Mouse (Mus musculus) midbrain, embryonic 11.5 days (tissue): Measurements from ENCODE around the gene Ngrn. TPM values are rescaled to one million over a fixed set of nuclear protein-coding genes. Genes with fewer than 3 reads are reported as not detected.

Source experiments
- ATAC-seq: fragments of 200-750 bp; cut with Nextera tagmentation; 2 replicates; pipeline ENCODE4 v1.8.0; 2017; ENCODE audit warnings: moderate TSS enrichment, moderate library complexity; ENCODE audit not compliant: low FRiP score
- DNase-seq: peaks from one replicate; pipeline ENCODE4 v3.0.0; 2015; ENCODE audit warnings: low spot score; ENCODE audit errors: missing footprints
- H3K27ac ChIP-seq: fragments of 300-500 bp; sonication (generic); 2 replicates; pipeline ENCODE4 v1.5.1; 2014; ENCODE audit warnings: low read depth, low read length
- H3K27me3 ChIP-seq: fragments of 300-500 bp; sonication (generic); 2 replicates; pipeline ENCODE4 v1.6.1; 2014; ENCODE audit warnings: mild to moderate bottlenecking, low read length, moderate library complexity, mixed read lengths; ENCODE audit not compliant: control insufficient read depth, insufficient read depth
- H3K36me3 ChIP-seq: fragments of 300-500 bp; sonication (generic); 2 replicates; pipeline ENCODE4 v1.6.1; 2014; ENCODE audit warnings: mild to moderate bottlenecking, low read length, moderate library complexity, mixed read lengths; ENCODE audit not compliant: control insufficient read depth, insufficient read depth
- H3K4me1 ChIP-seq: fragments of 300-500 bp; sonication (generic); 2 replicates; pipeline ENCODE4 v1.6.1; 2014; ENCODE audit warnings: low read length; ENCODE audit not compliant: control insufficient read depth, insufficient read depth
- H3K4me2 ChIP-seq: fragments of 300-500 bp; sonication (generic); 2 replicates; pipeline ENCODE4 v1.6.1; 2014; ENCODE audit warnings: mild to moderate bottlenecking, moderate library complexity
- H3K4me3 ChIP-seq: fragments of 300-500 bp; sonication (generic); 2 replicates; pipeline ENCODE4 v1.5.1; 2014; ENCODE audit warnings: low read depth, low read length
- H3K9ac ChIP-seq: fragments of 300-500 bp; sonication (generic); 2 replicates; pipeline ENCODE4 v1.6.1; 2014; ENCODE audit warnings: low read length
- H3K9me3 ChIP-seq: fragments of 300-500 bp; sonication (generic); 2 replicates; pipeline ENCODE4 v1.6.1; 2016; ENCODE audit warnings: low read length; ENCODE audit not compliant: control insufficient read depth
- WGBS: fragments of 180-500 bp; shearing (Covaris S2); extraction: QIAGEN DNeasy Blood & Tissue Kit; methylation state at CpG from one replicate; pipeline ENCODE4 v1.1.7; 2014; 5-methylcytosine and 5-hydroxymethylcytosine counted together
- polyA plus RNA-seq: library from polyadenylated mRNA; unstranded; fragments of >200 nt; fragmentation: Nextera tagmentation; extraction: Ambion mirVana; gene quantifications from 2 replicates; pipeline ENCODE4 v1.2.1, GENCODE M21; 2014

The Ngrn gene
- 53.1 and 53.2 TPM in 2 replicates for polyA plus RNA-seq

DNA sequence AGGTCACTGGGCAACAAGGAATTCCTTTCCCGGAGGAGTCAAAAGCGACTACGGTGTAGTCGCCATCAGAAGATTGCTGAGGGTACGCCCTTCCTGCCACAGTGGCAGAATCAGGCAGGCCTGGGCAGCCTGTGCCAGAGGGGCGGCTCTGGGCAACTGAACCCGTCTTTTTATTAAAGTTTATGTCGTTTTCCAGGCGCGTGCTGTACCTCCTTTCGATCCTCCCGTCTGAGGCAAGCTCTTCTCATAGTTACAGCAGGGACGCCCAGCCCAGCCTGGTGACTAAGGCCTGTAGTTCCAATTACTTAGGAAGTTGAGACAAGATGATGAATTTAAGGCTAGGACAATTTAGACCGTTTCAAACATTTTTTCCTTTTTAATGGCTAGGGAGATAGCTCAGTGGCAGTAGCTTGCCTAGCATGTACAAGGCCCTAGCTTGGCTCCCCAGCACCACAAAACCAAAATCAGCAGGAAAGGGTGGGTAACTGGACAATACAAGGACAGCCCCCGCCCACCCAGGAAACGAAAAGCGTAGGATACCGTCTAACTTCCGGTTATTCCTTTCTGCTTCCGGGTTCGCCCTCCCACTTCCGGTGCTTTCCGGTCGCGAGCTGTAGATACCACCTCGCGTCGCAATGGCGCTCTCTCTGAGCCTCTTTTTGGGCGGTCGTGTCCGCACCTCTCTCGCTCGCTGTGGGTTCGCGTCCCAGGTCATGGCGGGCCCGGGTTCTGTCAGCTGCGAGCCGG is at the start of gene Ngrn:
TSS of gene Ngrn (plus strand) at position 591 of the 747 bp plus-strand sequence.
- 26% methylated on average over 40 of the region's 40 CpGs for WGBS

DNA sequence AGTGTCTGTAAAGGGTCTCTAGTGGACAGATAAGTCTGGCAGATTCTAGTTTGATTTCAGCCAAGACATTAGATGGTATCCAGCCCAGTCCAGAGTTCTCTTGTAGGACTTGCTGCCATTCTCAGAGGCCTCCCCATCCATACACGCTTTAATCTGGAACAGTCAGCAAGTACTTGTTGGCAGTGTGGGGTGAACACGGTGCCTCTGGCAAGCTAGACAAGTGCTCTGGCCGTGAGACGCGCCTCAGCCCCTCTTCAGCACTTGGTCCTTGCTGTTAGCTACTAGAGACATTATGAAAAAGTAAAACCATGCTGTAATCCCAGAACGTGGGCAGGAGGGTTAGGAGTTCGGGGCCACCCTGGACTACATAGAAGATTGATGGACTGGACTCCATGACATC is 47.4 kb upstream of the Ngrn start:
- peaks cover 3% of the 10 kb centered on the region; the same call in 1 of the 2 replicates for H3K36me3 ChIP-seq
- no peak overlapping the region for H3K4me3 ChIP-seq
- ATAC-seq (no peak), DNase-seq (no peak)
- H3K4me2 ChIP-seq: no peak overlapping the region
- H3K4me1 ChIP-seq: no peaks in the 10 kb centered on the region
- 93% methylated on average over 7 of the region's 7 CpGs for WGBS
- H3K27me3 ChIP-seq: no peaks in the 10 kb centered on the region
- no peak overlapping the region for H3K27ac ChIP-seq
- no peaks in the 10 kb centered on the region for H3K9me3 ChIP-seq
- no peak overlapping the region for H3K9ac ChIP-seq

More for the DNA sequence above, at the start of gene Ngrn:
- ATAC-seq (peak; percentile 89), DNase-seq (peak; percentile 98)
- H3K27me3 ChIP-seq: no peaks in the 10 kb centered on the region
- H3K9me3 ChIP-seq: no peaks in the 10 kb centered on the region
- peak within 1 kb of the TSS; percentile 87 for H3K9ac ChIP-seq
- H3K4me3 ChIP-seq: peak within 1 kb of the TSS; percentile 89
- peaks cover 3% of the 10 kb centered on the region; the same call in 1 of the 2 replicates for H3K36me3 ChIP-seq
- H3K4me2 ChIP-seq: peak within 1 kb of the TSS; percentile 78
- H3K4me1 ChIP-seq: peaks cover 10% of the 10 kb centered on the region
- peak within 1 kb of the TSS; percentile 20; the same call in 1 of the 2 replicates for H3K27ac ChIP-seq

DNA sequence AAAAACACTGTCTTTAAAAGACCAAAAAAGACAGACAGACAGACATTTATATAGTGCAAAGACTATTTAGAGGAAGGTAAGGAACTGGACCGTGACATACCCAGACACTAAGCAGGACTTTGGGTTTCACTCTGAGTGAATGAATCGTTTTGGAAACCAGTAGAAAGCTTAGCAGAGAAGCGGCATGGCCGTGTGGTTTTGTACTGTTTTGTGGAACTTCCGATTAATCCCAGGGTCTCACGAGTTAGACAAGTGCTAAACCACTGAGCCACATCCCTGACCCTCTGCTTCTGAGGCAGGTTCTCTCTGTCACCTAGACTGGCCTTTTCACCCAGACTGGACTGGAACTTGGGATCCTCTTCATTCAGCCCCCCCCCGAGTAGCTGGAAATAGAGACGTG is 46.6 kb upstream of the Ngrn start:
- no peak overlapping the region for H3K9ac ChIP-seq
- no peak overlapping the region for H3K27ac ChIP-seq
- no peaks in the 10 kb centered on the region for H3K9me3 ChIP-seq
- no peak overlapping the region for H3K4me3 ChIP-seq
- no peaks in the 10 kb centered on the region for H3K27me3 ChIP-seq
- no peaks in the 10 kb centered on the region for H3K4me1 ChIP-seq
- WGBS: 71% methylated on average over 8 of the region's 8 CpGs
- no peak for DNase-seq
- peaks cover 8% of the 10 kb centered on the region for H3K36me3 ChIP-seq
- no peak for ATAC-seq
- H3K4me2 ChIP-seq: no peak overlapping the region

DNA sequence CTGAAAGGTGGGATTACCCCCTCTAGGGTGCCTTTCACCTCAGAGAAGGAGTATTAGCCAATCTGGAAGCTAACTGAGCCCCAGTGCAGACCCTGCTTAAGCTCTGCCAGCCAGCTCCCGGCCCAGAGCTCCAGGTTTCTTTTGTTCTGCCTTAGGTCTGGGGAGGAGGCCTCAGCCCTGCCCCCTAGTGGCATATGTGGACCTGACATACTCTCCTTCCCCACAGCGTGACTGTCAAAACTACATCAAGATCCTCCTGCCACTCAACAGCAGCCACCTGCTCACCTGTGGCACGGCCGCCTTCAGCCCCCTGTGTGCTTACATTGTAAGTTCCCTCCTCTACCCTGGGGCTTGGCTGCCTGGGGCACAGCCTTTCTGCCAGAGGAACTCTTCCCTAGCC is 45.6 kb upstream of the Ngrn start:
- Histone ChIP-seq H3K9ac (0 out of 2 replicates have a peak overlapping the region, but pooled peaks have one; percentile 10), H3K27me3 (no peaks in the 10 kb centered on the region), H3K4me3 (no peak overlapping the region), H3K9me3 (no peaks in the 10 kb centered on the region), H3K36me3 (peaks cover 15% of the 10 kb centered on the region), H3K4me1 (no peaks in the 10 kb centered on the region), H3K27ac (no peak overlapping the region), H3K4me2 (no peak overlapping the region)
- peak; percentile 97 for DNase-seq
- 14% methylated on average over 4 of the region's 4 CpGs for WGBS
- peak; percentile 79 for ATAC-seq

DNA sequence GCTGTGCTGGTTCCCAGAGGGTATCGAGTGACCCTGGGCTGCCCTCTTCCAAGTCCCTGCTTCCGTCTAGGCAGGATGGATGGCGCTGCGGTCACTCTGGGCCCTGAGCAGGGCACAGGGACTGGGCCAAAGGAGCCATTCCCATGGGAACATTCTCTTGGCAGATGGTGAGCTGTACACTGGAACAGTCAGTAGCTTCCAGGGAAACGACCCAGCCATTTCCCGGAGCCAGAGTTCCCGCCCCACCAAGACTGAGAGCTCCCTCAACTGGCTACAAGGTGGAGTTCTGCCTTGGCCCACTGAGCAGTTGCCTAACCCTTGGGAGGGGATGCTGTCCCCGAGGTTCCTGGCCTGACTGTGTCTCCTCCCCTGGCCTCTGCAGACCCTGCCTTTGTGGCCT is 44.4 kb upstream of the Ngrn start:
- DNase-seq (no peak), ATAC-seq (no peak)
- no peak overlapping the region for H3K9ac ChIP-seq
- 84% methylated on average over 8 of the region's 8 CpGs for WGBS
- no peak overlapping the region for H3K27ac ChIP-seq
- H3K4me2 ChIP-seq: no peak overlapping the region
- H3K36me3 ChIP-seq: peaks cover 17% of the 10 kb centered on the region
- no peaks in the 10 kb centered on the region for H3K9me3 ChIP-seq
- H3K27me3 ChIP-seq: no peaks in the 10 kb centered on the region
- no peaks in the 10 kb centered on the region for H3K4me1 ChIP-seq
- no peak overlapping the region for H3K4me3 ChIP-seq

DNA sequence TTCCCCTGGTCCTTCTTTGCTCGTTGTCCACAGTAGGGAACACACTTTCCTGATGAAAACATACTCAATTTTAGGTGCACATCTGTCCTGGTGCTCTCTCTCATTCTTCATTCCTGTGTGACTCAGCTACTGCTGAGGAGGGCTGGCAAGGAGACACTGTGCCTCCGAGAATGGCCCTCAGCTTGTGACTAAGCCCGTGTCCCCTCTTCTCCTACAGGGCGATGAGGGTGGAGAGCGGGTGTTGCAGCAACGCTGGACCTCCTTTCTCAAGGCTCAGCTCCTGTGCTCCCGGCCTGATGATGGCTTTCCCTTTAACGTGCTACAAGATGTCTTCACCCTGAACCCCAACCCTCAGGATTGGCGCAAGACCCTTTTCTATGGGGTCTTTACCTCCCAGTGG is 42.3 kb upstream of the Ngrn start:
- H3K4me1 ChIP-seq: no peaks in the 10 kb centered on the region
- no peak overlapping the region for H3K27ac ChIP-seq
- H3K9me3 ChIP-seq: no peaks in the 10 kb centered on the region
- 93% methylated on average over 9 of the region's 9 CpGs for WGBS
- DNase-seq (no peak), ATAC-seq (no peak)
- H3K36me3 ChIP-seq: peaks cover 19% of the 10 kb centered on the region
- no peaks in the 10 kb centered on the region for H3K27me3 ChIP-seq
- no peak overlapping the region for H3K9ac ChIP-seq
- no peak overlapping the region for H3K4me3 ChIP-seq
- no peak overlapping the region for H3K4me2 ChIP-seq

DNA sequence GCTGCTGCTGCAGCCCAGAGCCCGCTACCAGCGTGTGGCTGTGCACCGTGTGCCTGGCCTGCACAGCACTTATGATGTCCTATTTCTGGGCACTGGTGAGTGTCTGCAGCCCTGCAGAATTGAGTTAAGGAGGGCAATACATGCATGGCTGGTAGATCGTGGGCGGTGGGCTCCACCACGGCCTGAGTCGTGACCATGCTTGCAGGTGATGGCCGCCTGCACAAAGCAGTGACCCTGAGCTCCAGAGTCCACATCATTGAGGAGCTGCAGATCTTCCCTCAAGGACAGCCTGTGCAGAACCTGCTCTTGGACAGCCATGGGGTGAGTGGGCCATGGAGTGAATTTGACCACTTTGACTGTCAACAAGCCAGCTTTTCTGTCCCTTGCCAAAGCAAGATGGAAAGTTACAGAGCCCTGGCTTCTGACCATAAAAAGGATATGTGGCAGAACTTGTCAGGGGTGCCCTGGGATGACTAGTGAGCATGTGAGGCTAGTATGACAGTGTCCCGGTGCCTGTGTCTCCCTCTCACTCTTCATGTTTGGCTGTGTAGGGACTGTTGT is 40.7 kb upstream of the Ngrn start:
- H3K9me3 ChIP-seq: no peaks in the 10 kb centered on the region
- ATAC-seq (no peak), DNase-seq (no peak)
- H3K4me1 ChIP-seq: no peaks in the 10 kb centered on the region
- H3K4me3 ChIP-seq: no peak overlapping the region
- H3K27me3 ChIP-seq: no peaks in the 10 kb centered on the region
- peaks cover 27% of the 10 kb centered on the region for H3K36me3 ChIP-seq
- no peak overlapping the region for H3K9ac ChIP-seq
- H3K27ac ChIP-seq: no peak overlapping the region
- H3K4me2 ChIP-seq: no peak overlapping the region
- WGBS: 95% methylated on average over 9 of the region's 9 CpGs

DNA sequence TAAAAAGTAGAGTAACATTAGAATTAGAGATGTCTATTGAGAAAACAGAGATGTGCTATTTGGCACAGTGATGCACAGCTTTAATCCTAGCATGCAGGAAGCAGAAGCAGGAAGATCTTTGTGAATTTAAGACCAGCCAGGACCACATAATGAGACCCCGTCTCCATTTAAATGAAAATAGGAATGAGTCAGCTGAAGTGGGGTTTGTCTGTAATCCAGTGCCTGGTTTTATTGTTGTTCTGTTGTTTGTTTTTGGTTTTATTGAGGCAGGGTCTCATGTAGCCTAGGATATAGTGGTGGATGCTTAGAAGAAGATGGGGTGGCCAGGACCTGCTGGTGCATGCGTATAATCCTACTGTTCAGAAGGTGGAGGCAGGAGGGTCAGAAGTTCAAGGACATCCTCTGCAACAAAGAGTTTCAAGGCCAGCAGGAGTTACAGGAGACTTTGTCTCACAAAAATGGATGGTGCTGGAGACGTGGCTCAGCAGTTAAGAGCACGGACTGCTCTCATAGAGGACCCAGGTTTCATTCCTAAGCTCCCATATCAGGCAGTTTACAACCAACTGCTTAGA is 39.8 kb upstream of the Ngrn start:
- Histone ChIP-seq H3K36me3 (peaks cover 32% of the 10 kb centered on the region), H3K4me3 (no peak overlapping the region), H3K4me1 (no peaks in the 10 kb centered on the region), H3K9me3 (no peaks in the 10 kb centered on the region), H3K9ac (no peak overlapping the region), H3K4me2 (no peak overlapping the region), H3K27ac (no peak overlapping the region), H3K27me3 (no peaks in the 10 kb centered on the region)
- DNase-seq (no peak), ATAC-seq (no peak)
- WGBS: 88% methylated on average over 4 of the region's 4 CpGs

DNA sequence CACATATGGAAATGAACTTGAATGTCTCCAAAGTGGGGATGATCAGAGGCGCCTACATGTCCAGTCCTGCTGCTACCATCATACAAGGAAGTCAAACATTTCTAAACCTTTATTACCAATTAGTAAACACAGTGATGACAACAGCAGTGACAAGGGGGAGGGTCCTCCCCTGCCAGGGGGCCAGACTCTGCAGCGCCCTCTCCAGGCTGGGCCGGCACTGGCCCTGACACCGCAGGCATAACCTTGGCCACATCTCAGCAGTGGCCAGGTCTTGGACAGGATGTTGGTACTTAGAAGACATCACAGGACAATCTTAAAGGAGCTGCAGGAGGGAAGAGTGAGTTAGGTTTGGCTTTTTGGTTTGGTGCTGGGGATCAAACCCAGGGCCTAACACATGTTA is 34.0 kb upstream of the Ngrn start:
- Histone ChIP-seq H3K4me3 (no peak overlapping the region), H3K9me3 (no peaks in the 10 kb centered on the region), H3K9ac (no peak overlapping the region), H3K4me2 (no peak overlapping the region), H3K36me3 (peaks cover 20% of the 10 kb centered on the region), H3K27me3 (no peaks in the 10 kb centered on the region), H3K4me1 (peaks cover 4% of the 10 kb centered on the region; the same call in 1 of the 2 replicates), H3K27ac (no peak overlapping the region)
- DNase-seq: no peak
- ATAC-seq: no peak
- WGBS: 95% methylated on average over 4 of the region's 4 CpGs
